Comparison of ENCODE assay signal across 8 mouse cellular contexts in the genomic region with DNA sequence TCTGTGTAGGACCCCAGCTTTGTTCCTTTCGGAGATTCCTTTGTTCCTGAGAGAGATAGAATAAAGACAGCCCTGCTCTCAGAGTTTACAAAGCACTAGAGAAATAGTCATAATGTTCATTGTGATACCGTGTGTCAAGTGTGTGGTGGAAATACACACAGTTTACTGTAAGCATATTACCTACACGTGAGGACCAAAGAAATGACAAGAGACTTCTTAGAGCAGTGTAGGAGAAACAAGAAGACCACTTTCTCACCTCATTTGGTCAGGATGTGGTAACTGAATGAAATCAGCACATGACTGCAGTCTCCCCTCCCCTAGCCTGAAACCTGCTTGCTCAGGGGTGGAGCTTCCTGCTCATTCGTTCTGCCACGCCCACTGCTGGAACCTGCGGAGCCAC. TPM values are rescaled to one million over a fixed set of nuclear protein-coding genes. Genes with fewer than 3 reads are reported as not detected.
A peak's percentile ranks its signal among the peaks of the same experiment; 100 is the strongest.
DNase-seq lines count a peak whose midpoint lies in the region; ATAC-seq and TF ChIP-seq lines count a peak whose summit lies in the region.

No protein-coding gene starts in this region.

- peak; percentile 12; the same call in 1 of the 2 replicates for ATAC-seq in hindbrain, embryonic 11.5 days (ENCODE audit: low FRiP score)
- peak; percentile 22 for ATAC-seq in liver, postnatal 0 days
- ATAC-seq in stomach, embryonic 15.5 days (ENCODE audit: insufficient read depth, low FRiP score, low read depth) = peak; percentile 56; the same call in 1 of the 2 replicates

- H3K4me2 ChIP-seq in hindbrain, embryonic 11.5 days (replicated peaks; ENCODE audit: low read depth, low read length) = peak overlapping the region; percentile 92
- peak overlapping the region; percentile 85 for H3K4me2 ChIP-seq in liver, postnatal 0 days (ENCODE audit: low read depth, low read length)
- peak overlapping the region; percentile 100 for H3K4me2 ChIP-seq in stomach, embryonic 15.5 days

- H3K9ac ChIP-seq in hindbrain, embryonic 11.5 days (ENCODE audit: low read depth, low read length) = peak overlapping the region; percentile 44
- H3K9ac ChIP-seq in liver, postnatal 0 days (replicated peaks) = peak overlapping the region; percentile 51; the same call in 1 of the 2 replicates
- H3K9ac ChIP-seq in stomach, embryonic 15.5 days = no peak overlapping the region

- TF ChIP-seq CTCF in kidney, adult 2 months (conservative IDR thresholded peaks at IDR 0.05; ENCODE audit: insufficient read depth, insufficient read length, low read depth, low read length) = no peak
- no peak for TF ChIP-seq CTCF in liver, postnatal 0 days (IDR thresholded peaks at IDR 0.05; ENCODE audit: low read depth)

- peak; percentile 52 for DNase-seq in kidney, adult 2 months
- no peak for DNase-seq in kidney, postnatal 36 days
- peak; percentile 51 for DNase-seq in adipocyte (ENCODE audit: low spot score)
- no peak for DNase-seq in hindbrain, embryonic 11.5 days (ENCODE audit: low spot score)
- DNase-seq in liver, postnatal 0 days = no peak
- no peak for DNase-seq in gastrocnemius, adult 8-10 months (ENCODE audit: low spot score in 2 of 2)
- DNase-seq in right cerebral cortex, postnatal 4 days = no peak

- H3K4me3 ChIP-seq in kidney, adult 2 months (ENCODE audit: insufficient read depth, low read depth, low read length) = peak overlapping the region; percentile 31
- H3K4me3 ChIP-seq in hindbrain, embryonic 11.5 days (ENCODE audit: low read depth, low read length) = no peak overlapping the region
- H3K4me3 ChIP-seq in liver, postnatal 0 days (ENCODE audit: low read depth, low read length) = peak overlapping the region; percentile 55
- H3K4me3 ChIP-seq in stomach, embryonic 15.5 days (replicated peaks) = peak overlapping the region; percentile 77

- 0 out of 2 replicates have a peak overlapping the region, but pooled peaks have one; percentile 26 for H3K27ac ChIP-seq in kidney, adult 2 months (ENCODE audit: insufficient read depth, low read depth, low read length)
- H3K27ac ChIP-seq in hindbrain, embryonic 11.5 days (ENCODE audit: low read depth, low read length) = no peak overlapping the region
- peak overlapping the region; percentile 20; the same call in 1 of the 2 replicates for H3K27ac ChIP-seq in liver, postnatal 0 days (ENCODE audit: low read depth)
- H3K27ac ChIP-seq in stomach, embryonic 15.5 days = peak overlapping the region; percentile 75

- 2% methylated on average over 6 of the region's 6 CpGs for WGBS in kidney, adult 2 months
- 6% methylated on average over 6 of the region's 6 CpGs for WGBS in hindbrain, embryonic 11.5 days
- 15% methylated on average over 6 of the region's 6 CpGs for WGBS in liver, postnatal 0 days (ENCODE audit: insufficient replicate concordance)
- 6% methylated on average over 6 of the region's 6 CpGs for WGBS in stomach, embryonic 15.5 days

- no peak for TF ChIP-seq EP300 in liver, postnatal 0 days (IDR thresholded peaks at IDR 0.05; ENCODE audit: low read depth)

- no peaks in the 10 kb centered on the region for H3K9me3 ChIP-seq in hindbrain, embryonic 11.5 days (ENCODE audit: control insufficient read depth, low read length)
- no peaks in the 10 kb centered on the region; the same call in 1 of the 2 replicates for H3K9me3 ChIP-seq in liver, postnatal 0 days (ENCODE audit: low read length)
- H3K9me3 ChIP-seq in stomach, embryonic 15.5 days = no peaks in the 10 kb centered on the region

- peaks cover 7% of the 10 kb centered on the region for H3K4me1 ChIP-seq in kidney, adult 2 months (ENCODE audit: control insufficient read depth, insufficient read depth, low read length)
- H3K4me1 ChIP-seq in hindbrain, embryonic 11.5 days (replicated peaks; ENCODE audit: control insufficient read depth, insufficient read depth, low read length) = peaks cover 4% of the 10 kb centered on the region; the same call in 1 of the 2 replicates
- H3K4me1 ChIP-seq in liver, postnatal 0 days (ENCODE audit: insufficient read depth) = peaks cover 15% of the 10 kb centered on the region
- 0 out of 2 replicates have a peak, but pooled peaks cover 9% of the 10 kb centered on the region for H3K4me1 ChIP-seq in stomach, embryonic 15.5 days

- TF ChIP-seq POLR2A in kidney, adult 2 months (IDR thresholded peaks at IDR 0.05; ENCODE audit: low read depth, low read length) = no peak

- H3K36me3 ChIP-seq in kidney, adult 2 months (ENCODE audit: control insufficient read depth, insufficient read depth, low read length) = no peaks in the 10 kb centered on the region
- H3K36me3 ChIP-seq in hindbrain, embryonic 11.5 days (ENCODE audit: control insufficient read depth, insufficient read depth, low read length) = no peaks in the 10 kb centered on the region
- H3K36me3 ChIP-seq in liver, postnatal 0 days (replicated peaks; ENCODE audit: insufficient read depth, low read length) = no peaks in the 10 kb centered on the region
- H3K36me3 ChIP-seq in stomach, embryonic 15.5 days = no peaks in the 10 kb centered on the region

- no peaks in the 10 kb centered on the region for H3K27me3 ChIP-seq in kidney, adult 2 months (replicated peaks; ENCODE audit: control insufficient read depth, insufficient read depth, low read length)
- H3K27me3 ChIP-seq in hindbrain, embryonic 11.5 days (ENCODE audit: control insufficient read depth, insufficient read depth, low read length) = no peaks in the 10 kb centered on the region
- no peaks in the 10 kb centered on the region for H3K27me3 ChIP-seq in liver, postnatal 0 days (ENCODE audit: insufficient read depth, low read length)
- H3K27me3 ChIP-seq in stomach, embryonic 15.5 days (replicated peaks) = no peaks in the 10 kb centered on the region

RNA-seq across cellular contexts. Expression of gene Sv2a, which starts 17.2 kb away (rescaled TPM):
- polyA plus RNA-seq in kidney, adult 2 months (2012; rRNA removed) = 20.8 and 27.3 TPM in 2 replicates
- 10.8 and 13.0 TPM in 2 replicates for polyA plus RNA-seq in hindbrain, embryonic 11.5 days (2014; fragmentation: Nextera tagmentation; extraction: Ambion mirVana)
- polyA plus RNA-seq in liver, postnatal 0 days (2015; fragmentation: Nextera tagmentation; extraction: Ambion mirVana) = 0.08 and 0.09 TPM in 2 replicates
- 5.7 and 6.4 TPM in 2 replicates for polyA plus RNA-seq in stomach, embryonic 15.5 days (2015; fragmentation: Nextera tagmentation; extraction: Ambion mirVana)
- under 1 TPM; 0.16 to 0.34 (median 0.23) TPM for total RNA-seq in gastrocnemius, adult 8-10 months (2022)

RNA-seq across cellular contexts. Expression of gene Bola1, which starts 21.3 kb away (rescaled TPM):
- polyA plus RNA-seq in kidney, adult 2 months (2012; rRNA removed) = 67.8 and 79.8 TPM in 2 replicates
- polyA plus RNA-seq in hindbrain, embryonic 11.5 days (2014; fragmentation: Nextera tagmentation; extraction: Ambion mirVana) = 73.3 and 77.6 TPM in 2 replicates
- polyA plus RNA-seq in liver, postnatal 0 days (2015; fragmentation: Nextera tagmentation; extraction: Ambion mirVana) = 49.2 and 49.3 TPM in 2 replicates
- 54.8 and 55.0 TPM in 2 replicates for polyA plus RNA-seq in stomach, embryonic 15.5 days (2015; fragmentation: Nextera tagmentation; extraction: Ambion mirVana)
- 10 to 100 TPM; 21.8 to 30.6 (median 25.6) TPM for total RNA-seq in gastrocnemius, adult 8-10 months (2022)

RNA-seq across cellular contexts. Expression of gene Hist2h2ab, which starts 21.5 kb away (rescaled TPM):
- polyA plus RNA-seq in kidney, adult 2 months (2012; rRNA removed) = 0.66 and 1.7 TPM in 2 replicates
- polyA plus RNA-seq in hindbrain, embryonic 11.5 days (2014; fragmentation: Nextera tagmentation; extraction: Ambion mirVana) = 1.4 and 3.0 TPM in 2 replicates
- polyA plus RNA-seq in liver, postnatal 0 days (2015; fragmentation: Nextera tagmentation; extraction: Ambion mirVana) = 0.46 TPM in 1 of 2 replicates, not detected in the other
- polyA plus RNA-seq in stomach, embryonic 15.5 days (2015; fragmentation: Nextera tagmentation; extraction: Ambion mirVana) = 0.81 TPM in 1 of 2 replicates, not detected in the other
- 1 to 10 TPM in 2 of 4 experiments, under 1 TPM in 1, not detected in 1; 0.65 to 2.3 (median 1.3) TPM for total RNA-seq in gastrocnemius, adult 8-10 months (2022)

RNA-seq across cellular contexts. Expression of gene Hist2h2ac, which starts 22.5 kb away (rescaled TPM):
- 3.7 and 6.3 TPM in 2 replicates for polyA plus RNA-seq in kidney, adult 2 months (2012; rRNA removed)
- 9.6 and 12.7 TPM in 2 replicates for polyA plus RNA-seq in hindbrain, embryonic 11.5 days (2014; fragmentation: Nextera tagmentation; extraction: Ambion mirVana)
- 9.4 and 13.8 TPM in 2 replicates for polyA plus RNA-seq in liver, postnatal 0 days (2015; fragmentation: Nextera tagmentation; extraction: Ambion mirVana)
- polyA plus RNA-seq in stomach, embryonic 15.5 days (2015; fragmentation: Nextera tagmentation; extraction: Ambion mirVana) = 11.4 and 14.5 TPM in 2 replicates
- total RNA-seq in gastrocnemius, adult 8-10 months (2022) = 10 to 100 TPM in 2 of 4 experiments, 1 to 10 TPM in 2; 4.4 to 13.7 (median 9.9) TPM

RNA-seq across cellular contexts. Expression of gene Hist2h2be, which starts 22.7 kb away (rescaled TPM):
- 5.1 and 6.0 TPM in 2 replicates for polyA plus RNA-seq in kidney, adult 2 months (2012; rRNA removed)
- polyA plus RNA-seq in hindbrain, embryonic 11.5 days (2014; fragmentation: Nextera tagmentation; extraction: Ambion mirVana) = 7.4 and 7.7 TPM in 2 replicates
- 4.1 and 4.9 TPM in 2 replicates for polyA plus RNA-seq in liver, postnatal 0 days (2015; fragmentation: Nextera tagmentation; extraction: Ambion mirVana)
- 8.0 and 8.8 TPM in 2 replicates for polyA plus RNA-seq in stomach, embryonic 15.5 days (2015; fragmentation: Nextera tagmentation; extraction: Ambion mirVana)
- 1 to 10 TPM; 4.3 to 5.9 (median 5.2) TPM for total RNA-seq in gastrocnemius, adult 8-10 months (2022)

Comparison
In these comparisons a context has a peak if more than half of its experiments do, and no peak if none do; other contexts are left out.
1. DNase-seq: peak in kidney, adult 2 months (single experiment) and adipocyte (single experiment); none in kidney, postnatal 36 days (0 of 2), hindbrain, embryonic 11.5 days (single experiment), liver, postnatal 0 days (single experiment), gastrocnemius, adult 8-10 months (0 of 2) and right cerebral cortex, postnatal 4 days (single experiment).
2. Peak in every context shown above with its lines, with median percentiles within 50 percentile points of each other: ATAC-seq and H3K4me2 ChIP-seq.